Mouse (Mus musculus) kidney, adult 2 months (tissue): ENCODE results near the gene A730071L15Rik.

Source experiments
- CTCF ChIP-seq: fragments of 200-500 bp; conservative IDR thresholded peaks from 2 replicates; pipeline ENCODE4 v1.5.1; 2011; ENCODE audit warnings: low read depth, mild to moderate bottlenecking, control low read depth, low read length, moderate library complexity, mixed read lengths; ENCODE audit not compliant: insufficient read depth, insufficient read length
- POLR2A ChIP-seq: fragments of 200-500 bp; IDR thresholded peaks from one replicate; pipeline ENCODE4 v1.6.1; 2011; ENCODE audit warnings: low read depth, low read length, control low read depth

- TF ChIP-seq CTCF (no peak), POLR2A (no peak)
Observed at GRCm38 (mm10) chr11:6198449-6198848, 1.4 kb upstream of the A730071L15Rik start.
